18 mouse cellular contexts compared by ENCODE assay signal in the genomic region with DNA sequence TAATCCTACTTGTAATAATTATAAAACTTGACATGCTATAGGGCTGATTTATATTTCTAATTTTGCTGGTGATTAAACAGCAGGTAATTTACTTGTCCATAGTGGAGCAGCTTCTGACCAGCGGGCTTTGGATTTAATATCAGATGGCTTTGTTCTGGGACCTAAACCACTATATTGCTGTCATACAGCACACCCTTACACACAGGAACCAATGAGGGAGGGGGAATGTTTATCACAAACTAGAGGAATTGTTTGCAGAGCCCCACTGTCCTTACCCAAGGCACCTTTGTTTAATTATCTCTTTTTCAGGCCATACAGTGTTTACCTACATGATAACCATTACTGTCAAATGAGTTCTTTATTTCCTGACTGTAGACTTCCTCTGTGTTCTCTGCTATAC.
"Had no signal": no experiment of that assay in that cellular context is flagged by ENCODE, and none has a peak within 500 bp of the region (broad histone marks: within the 10 kb centered on the region; RNA-seq: fewer than 3 reads in every experiment).

No protein-coding gene starts in this region.

- H3K4me2 ChIP-seq: liver, embryonic 13.5 days; liver, embryonic 15.5 days; lung, embryonic 15.5 days; midbrain, embryonic 12.5 days; midbrain, embryonic 15.5 days; stomach, embryonic 15.5 days had no signal

- DNase-seq: liver, embryonic 13.5 days; liver, postnatal 0 days; lung, adult 2 months; lung, postnatal 14 days; lung, postnatal 36 days; right cerebral cortex, postnatal 14 days; thymus, adult 2 months; thymus, postnatal 25 days; thymus, postnatal 4 days had no signal

- H3K4me3 ChIP-seq: liver, embryonic 13.5 days; liver, embryonic 15.5 days; lung, embryonic 15.5 days; megakaryocyte, embryonic 14.5 days; midbrain, embryonic 12.5 days; midbrain, embryonic 15.5 days; stomach, embryonic 15.5 days had no signal

- H3K27ac ChIP-seq: liver, embryonic 13.5 days; liver, embryonic 15.5 days; lung, embryonic 15.5 days; macrophage; midbrain, embryonic 12.5 days; midbrain, embryonic 15.5 days; stomach, embryonic 15.5 days; stomach, postnatal 0 days had no signal

- ATAC-seq: liver, postnatal 0 days; lung, postnatal 0 days; midbrain, embryonic 15.5 days had no signal

- H3K4me1 ChIP-seq: liver, embryonic 13.5 days; liver, embryonic 15.5 days; lung, embryonic 15.5 days; midbrain, embryonic 12.5 days; midbrain, embryonic 15.5 days; stomach, embryonic 15.5 days had no signal

- H3K27me3 ChIP-seq: liver, embryonic 13.5 days; liver, embryonic 15.5 days; lung, embryonic 15.5 days; megakaryocyte, embryonic 14.5 days; midbrain, embryonic 15.5 days; stomach, embryonic 15.5 days had no signal

- H3K9ac ChIP-seq: liver, embryonic 13.5 days; liver, embryonic 15.5 days; liver, postnatal 0 days; lung, embryonic 15.5 days; midbrain, embryonic 12.5 days; midbrain, embryonic 15.5 days; stomach, embryonic 15.5 days had no signal

- H3K9me3 ChIP-seq: liver, embryonic 13.5 days; liver, embryonic 15.5 days; lung, embryonic 15.5 days; megakaryocyte, embryonic 14.5 days; midbrain, embryonic 12.5 days; midbrain, embryonic 15.5 days; stomach, embryonic 15.5 days had no signal

- H3K36me3 ChIP-seq: liver, embryonic 13.5 days; liver, embryonic 15.5 days; lung, embryonic 15.5 days; midbrain, embryonic 12.5 days; midbrain, embryonic 15.5 days; stomach, embryonic 15.5 days had no signal
